Mouse (Mus musculus): ENCODE data around the gene Il1rn. TPM values are rescaled to one million over a fixed set of nuclear protein-coding genes. Genes with fewer than 3 reads are reported as not detected.

The Il1rn gene
- polyA plus RNA-seq, 1 experiment from 2014 or later = 0.09 TPM

- Histone ChIP-seq H3K9me3 (ENCODE audit: low read depth, low read length) (no peaks in the 10 kb centered on the region), H3K4me1 (ENCODE audit: insufficient read depth) (no peaks in the 10 kb centered on the region), H3K27ac (ENCODE audit: low read depth) (no peak overlapping the region), H3K9ac (no peak overlapping the region), H3K4me2 (no peak overlapping the region), H3K4me3 (ENCODE audit: low read depth, low read length) (no peak overlapping the region), H3K36me3 (ENCODE audit: insufficient read depth) (no peaks in the 10 kb centered on the region), H3K27me3 (ENCODE audit: insufficient read depth, low read length) (no peaks in the 10 kb centered on the region)
- no peak for TF ChIP-seq CTCF (IDR thresholded peaks at IDR 0.05; ENCODE audit: low read depth)
- 61% methylated on average over 9 of the region's 9 CpGs for WGBS
- ATAC-seq (ENCODE audit: insufficient read depth) (no peak), DNase-seq (no peak)
Observed at GRCm38 (mm10) chr2:24382456-24383230, 46.0 kb downstream of the Il1rn start.

GRCm38 (mm10) chr2:24383636-24384035, 47.0 kb downstream of the Il1rn start:
- H3K4me3 ChIP-seq (ENCODE audit: low read depth, low read length) = no peak overlapping the region
- H3K27me3 ChIP-seq (ENCODE audit: insufficient read depth, low read length) = no peaks in the 10 kb centered on the region
- H3K27ac ChIP-seq (ENCODE audit: low read depth) = no peak overlapping the region
- H3K9me3 ChIP-seq (ENCODE audit: low read depth, low read length) = no peaks in the 10 kb centered on the region
- no peak overlapping the region for H3K9ac ChIP-seq
- 74% methylated on average over 3 of the region's 3 CpGs for WGBS
- ATAC-seq (ENCODE audit: insufficient read depth) = no peak
- no peak for DNase-seq
- TF ChIP-seq CTCF (IDR thresholded peaks at IDR 0.05; ENCODE audit: low read depth) = no peak
- no peaks in the 10 kb centered on the region for H3K36me3 ChIP-seq (ENCODE audit: insufficient read depth)
- no peak overlapping the region for H3K4me2 ChIP-seq
- no peaks in the 10 kb centered on the region for H3K4me1 ChIP-seq (ENCODE audit: insufficient read depth)

GRCm38 (mm10) chr2:24384393-24384792, 47.7 kb downstream of the Il1rn start:
- Histone ChIP-seq H3K4me3 (ENCODE audit: low read depth, low read length) (no peak overlapping the region), H3K9me3 (ENCODE audit: low read depth, low read length) (no peaks in the 10 kb centered on the region), H3K36me3 (ENCODE audit: insufficient read depth) (no peaks in the 10 kb centered on the region), H3K4me2 (no peak overlapping the region), H3K27me3 (ENCODE audit: insufficient read depth, low read length) (no peaks in the 10 kb centered on the region), H3K4me1 (ENCODE audit: insufficient read depth) (no peaks in the 10 kb centered on the region), H3K9ac (no peak overlapping the region), H3K27ac (ENCODE audit: low read depth) (no peak overlapping the region)
- DNase-seq (no peak), ATAC-seq (ENCODE audit: insufficient read depth) (no peak)
- no peak for TF ChIP-seq CTCF (IDR thresholded peaks at IDR 0.05; ENCODE audit: low read depth)

GRCm38 (mm10) chr2:24385111-24385961, 48.7 kb downstream of the Il1rn start:
- Histone ChIP-seq H3K9ac (no peak overlapping the region), H3K4me1 (ENCODE audit: insufficient read depth) (no peaks in the 10 kb centered on the region), H3K9me3 (ENCODE audit: low read depth, low read length) (no peaks in the 10 kb centered on the region), H3K27me3 (ENCODE audit: insufficient read depth, low read length) (no peaks in the 10 kb centered on the region), H3K4me3 (ENCODE audit: low read depth, low read length) (no peak overlapping the region), H3K36me3 (ENCODE audit: insufficient read depth) (no peaks in the 10 kb centered on the region), H3K27ac (ENCODE audit: low read depth) (no peak overlapping the region), H3K4me2 (0 out of 2 replicates have a peak overlapping the region, but pooled peaks have one; percentile 12)
- no peak for TF ChIP-seq CTCF (IDR thresholded peaks at IDR 0.05; ENCODE audit: low read depth)
- 67% methylated on average over 14 of the region's 14 CpGs for WGBS
- DNase-seq (no peak), ATAC-seq (ENCODE audit: insufficient read depth) (peak; percentile 49; the same call in 1 of the 2 replicates)

DNA sequence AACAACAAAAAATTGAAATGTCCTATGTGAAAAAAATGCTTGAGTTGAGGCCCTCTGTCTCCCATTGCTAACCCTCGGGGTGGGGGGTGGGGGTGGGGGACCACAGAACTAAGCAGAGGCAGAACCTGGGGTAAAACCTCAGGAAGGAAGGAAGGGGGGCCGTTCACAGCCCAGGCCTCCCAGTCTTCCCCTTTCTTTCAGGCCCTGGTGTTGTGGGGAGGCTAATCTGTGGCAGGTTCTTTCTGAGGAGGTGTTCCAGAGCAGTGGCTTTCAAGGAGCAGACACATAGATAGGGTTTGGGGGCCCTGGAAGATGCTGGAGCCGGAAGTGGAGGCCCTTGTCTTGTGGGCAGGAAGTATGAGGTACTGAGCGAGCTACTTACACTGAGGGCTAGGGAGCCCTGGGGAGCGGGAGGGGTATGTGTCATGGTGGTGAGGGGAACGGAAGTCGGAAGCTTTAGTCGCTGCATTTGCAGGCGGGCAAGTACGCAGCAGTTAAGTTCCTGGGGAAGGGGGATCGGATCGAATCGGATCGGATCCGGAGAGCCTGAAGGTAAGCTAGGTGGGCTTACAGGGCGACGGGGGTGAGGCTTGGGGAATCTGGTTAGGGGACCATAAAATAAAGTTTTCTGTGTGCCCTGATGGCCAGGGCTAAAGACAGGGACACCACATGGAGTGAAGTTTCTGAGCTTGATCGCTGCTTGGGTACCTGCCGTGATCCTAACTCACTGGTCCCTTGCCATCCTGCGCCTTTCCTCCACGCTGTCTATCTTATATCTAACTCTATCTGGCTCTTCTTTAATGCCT, 49.7 kb downstream of the Il1rn start:
- Histone ChIP-seq H3K36me3 (ENCODE audit: insufficient read depth) (no peaks in the 10 kb centered on the region), H3K4me2 (no peak overlapping the region), H3K4me1 (ENCODE audit: insufficient read depth) (no peaks in the 10 kb centered on the region), H3K9ac (no peak overlapping the region), H3K27me3 (ENCODE audit: insufficient read depth, low read length) (no peaks in the 10 kb centered on the region), H3K4me3 (ENCODE audit: low read depth, low read length) (peak overlapping the region; percentile 6; the same call in 1 of the 2 replicates), H3K9me3 (ENCODE audit: low read depth, low read length) (no peaks in the 10 kb centered on the region), H3K27ac (ENCODE audit: low read depth) (no peak overlapping the region)
- DNase-seq (no peak), ATAC-seq (ENCODE audit: insufficient read depth) (no peak)
- no peak for TF ChIP-seq CTCF (IDR thresholded peaks at IDR 0.05; ENCODE audit: low read depth)
- WGBS = 77% methylated on average over 21 of the region's 21 CpGs

- DNase-seq (no peak), ATAC-seq (ENCODE audit: insufficient read depth) (no peak)
- Histone ChIP-seq H3K9ac (no peak overlapping the region), H3K4me3 (ENCODE audit: low read depth, low read length) (peak overlapping the region; percentile 6; the same call in 1 of the 2 replicates), H3K27me3 (ENCODE audit: insufficient read depth, low read length) (no peaks in the 10 kb centered on the region), H3K27ac (ENCODE audit: low read depth) (no peak overlapping the region), H3K4me1 (ENCODE audit: insufficient read depth) (no peaks in the 10 kb centered on the region), H3K9me3 (ENCODE audit: low read depth, low read length) (no peaks in the 10 kb centered on the region), H3K36me3 (ENCODE audit: insufficient read depth) (no peaks in the 10 kb centered on the region), H3K4me2 (no peak overlapping the region)
- WGBS = 82% methylated on average over 2 of the region's 2 CpGs
- no peak for TF ChIP-seq CTCF (IDR thresholded peaks at IDR 0.05; ENCODE audit: low read depth)
Observed at GRCm38 (mm10) chr2:24386964-24387320, 50.3 kb downstream of the Il1rn start.

Measured in lung, embryonic 14.5 days (tissue).